In the genomic region with DNA sequence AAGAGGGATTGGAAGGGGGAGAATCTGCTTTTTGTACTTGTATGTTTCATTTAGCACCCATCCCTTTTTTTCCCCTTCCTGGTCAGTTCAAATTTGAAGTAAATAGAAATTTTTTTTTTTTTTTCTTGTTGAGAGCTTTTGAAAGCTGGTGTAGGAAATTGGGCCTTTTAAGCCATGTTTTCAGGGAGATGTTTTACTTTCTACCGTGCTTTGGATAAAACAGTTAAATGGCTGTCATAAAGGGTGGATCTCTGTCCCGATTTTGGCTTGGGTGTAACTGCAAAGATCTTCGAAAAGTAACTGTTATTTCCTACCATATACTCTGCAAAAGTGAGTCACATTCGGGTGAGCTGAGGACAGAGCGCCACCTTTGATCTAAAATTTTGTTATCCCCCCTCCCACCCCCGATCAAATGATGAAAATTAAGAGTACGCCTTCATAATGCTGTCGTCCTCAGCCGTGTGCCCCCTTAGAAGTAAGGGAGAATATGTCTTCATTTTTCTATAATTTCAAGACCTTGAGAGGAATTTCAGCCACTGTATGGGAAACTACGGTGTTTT, we compare ENCODE assay signal across 8 mouse cellular contexts. TPM values are rescaled to one million over a fixed set of nuclear protein-coding genes. Genes with fewer than 3 reads are reported as not detected.
DNase-seq lines count a peak whose midpoint lies in the region; ATAC-seq and TF ChIP-seq lines count a peak whose summit lies in the region.

No protein-coding gene starts in this region.

- H3K4me3 ChIP-seq in gastrocnemius, adult 2 months: peak overlapping the region; percentile 81
- H3K4me3 ChIP-seq in forebrain, embryonic 16.5 days (replicated peaks; ENCODE audit: low read length): peak overlapping the region; percentile 82
- H3K4me3 ChIP-seq in liver, embryonic 15.5 days (replicated peaks): peak overlapping the region; percentile 99

- no peak overlapping the region for H3K9ac ChIP-seq in forebrain, embryonic 16.5 days (replicated peaks; ENCODE audit: low read depth, low read length)
- peak overlapping the region; percentile 97; the same call in 1 of the 2 replicates for H3K9ac ChIP-seq in liver, embryonic 15.5 days

- H3K4me2 ChIP-seq in forebrain, embryonic 16.5 days (ENCODE audit: low read length): peak overlapping the region; percentile 91
- peak overlapping the region; percentile 97 for H3K4me2 ChIP-seq in liver, embryonic 15.5 days

- H3K36me3 ChIP-seq in forebrain, embryonic 16.5 days (ENCODE audit: control insufficient read depth, insufficient read depth): no peaks in the 10 kb centered on the region
- no peaks in the 10 kb centered on the region for H3K36me3 ChIP-seq in liver, embryonic 15.5 days (replicated peaks)

- H3K27me3 ChIP-seq in forebrain, embryonic 16.5 days (replicated peaks; ENCODE audit: control insufficient read depth, insufficient read depth, low read length): no peaks in the 10 kb centered on the region
- no peaks in the 10 kb centered on the region for H3K27me3 ChIP-seq in liver, embryonic 15.5 days

- TF ChIP-seq CTCF in gastrocnemius, adult 2 months (IDR thresholded peaks at IDR 0.05): no peak

- DNase-seq in gastrocnemius, adult 2 months: no peak
- DNase-seq in gastrocnemius, adult 8-10 months (ENCODE audit: low spot score in 2 of 2): no peak
- peak; percentile 9 for DNase-seq in A20 (ENCODE audit: low read depth, low spot score)
- DNase-seq in frontal cortex, adult 2 months (ENCODE audit: extremely low spot score in 1 of 2, low spot score in 1 of 2): no peak
- DNase-seq in frontal cortex, postnatal 25 days (ENCODE audit: low spot score in 2 of 2): no peak
- DNase-seq in urinary bladder, postnatal 4 days (ENCODE audit: low spot score in 2 of 2): no peak

- ATAC-seq in forebrain, embryonic 16.5 days: no peak
- no peak for ATAC-seq in liver, embryonic 15.5 days (ENCODE audit: insufficient read depth)

- peaks cover 6% of the 10 kb centered on the region for H3K4me1 ChIP-seq in forebrain, embryonic 16.5 days (replicated peaks; ENCODE audit: control insufficient read depth, insufficient read depth, low read length)
- peaks cover 31% of the 10 kb centered on the region for H3K4me1 ChIP-seq in liver, embryonic 15.5 days (replicated peaks)

- no peaks in the 10 kb centered on the region for H3K9me3 ChIP-seq in forebrain, embryonic 16.5 days (ENCODE audit: control insufficient read depth, low read length)
- no peaks in the 10 kb centered on the region for H3K9me3 ChIP-seq in liver, embryonic 15.5 days (replicated peaks)

- WGBS in forebrain, embryonic 16.5 days: 72% methylated on average over 10 of the region's 10 CpGs
- 61% methylated on average over 10 of the region's 10 CpGs for WGBS in liver, embryonic 15.5 days (ENCODE audit: insufficient replicate concordance)

- intact Hi-C loops in gastrocnemius, adult 2 months (cut with DNase I): loop anchor here (5.0 to 10.0 kb wide), 3 partner anchors 55 to 422 kb away; no protein-coding TSS in a partner anchor

- H3K27ac ChIP-seq in gastrocnemius, adult 2 months: peak overlapping the region; percentile 100; the same call in 1 of the 2 replicates
- no peak overlapping the region for H3K27ac ChIP-seq in forebrain, embryonic 16.5 days (ENCODE audit: low read length)
- no peak overlapping the region for H3K27ac ChIP-seq in liver, embryonic 15.5 days (replicated peaks)

RNA-seq across cellular contexts. Expression of a gene that starts 2.7 kb away (rescaled TPM):
- 10 to 100 TPM; 74.7 to 79.0 TPM for total RNA-seq in gastrocnemius, adult 2 months (2021)
- 10 to 100 TPM; 61.9 to 75.9 (median 73.7) TPM for total RNA-seq in gastrocnemius, adult 8-10 months (2022)
- polyA plus RNA-seq in forebrain, embryonic 16.5 days (2015; fragmentation: Nextera tagmentation; extraction: Ambion mirVana): 193 and 200 TPM in 2 replicates
- polyA plus RNA-seq in liver, embryonic 15.5 days (2015; fragmentation: Nextera tagmentation; extraction: Ambion mirVana): 30.9 and 33.3 TPM in 2 replicates
- polyA plus RNA-seq in frontal cortex, adult 2 months (2012; rRNA removed): 352 and 359 TPM in 2 replicates
